Mouse (Mus musculus): ENCODE results near the gene Ppp1r14d. TPM values are rescaled to one million over a fixed set of nuclear protein-coding genes. Genes with fewer than 3 reads are reported as not detected.
A peak's percentile ranks its signal among the peaks of the same experiment; 100 is the strongest.

The Ppp1r14d gene
- polyA plus RNA-seq, 1 experiment from 2014 or later, result not detected

- WGBS, result 9% methylated on average over 25 of the region's 25 CpGs
- Histone ChIP-seq H3K27me3 (peaks cover 68% of the 10 kb centered on the region), H3K36me3 (no peaks in the 10 kb centered on the region), H3K9ac (0 out of 2 replicates have a peak overlapping the region, but pooled peaks have one; percentile 8), H3K4me3 (peak overlapping the region; percentile 51), H3K4me1 (peaks cover 12% of the 10 kb centered on the region), H3K4me2 (peak overlapping the region; percentile 89), H3K27ac (peak overlapping the region; percentile 70), H3K9me3 (no peaks in the 10 kb centered on the region)
- ATAC-seq (ENCODE audit: insufficient number of reproducible peaks, low FRiP score, low TSS enrichment, low read depth), result no peak
These were observed 7.0 kb upstream of the Ppp1r14d start for GRCm38 (mm10) chr2:119236682-119237209.

GRCm38 (mm10) chr2:119209176-119209507, 20.6 kb downstream of the Ppp1r14d start:
- Histone ChIP-seq H3K4me3 (peak overlapping the region; percentile 81), H3K4me2 (peak overlapping the region; percentile 62), H3K4me1 (peaks cover 12% of the 10 kb centered on the region), H3K9ac (peak overlapping the region; percentile 76), H3K27me3 (no peaks in the 10 kb centered on the region), H3K36me3 (peaks cover 34% of the 10 kb centered on the region), H3K9me3 (no peaks in the 10 kb centered on the region), H3K27ac (peak overlapping the region; percentile 63; the same call in 1 of the 2 replicates)
- WGBS, result under 1% methylated on average over 13 of the region's 13 CpGs
- ATAC-seq (ENCODE audit: insufficient number of reproducible peaks, low FRiP score, low TSS enrichment, low read depth), result no peak

GRCm38 (mm10) chr2:119208344-119209175, 21.1 kb downstream of the Ppp1r14d start, which contains the start of the genes Zfyve19 and Dnajc17:
Zfyve19 (plus strand) TSS chr2:119208617.
Dnajc17 (minus strand) TSS chr2:119208795.
- H3K4me1 ChIP-seq, result peaks cover 12% of the 10 kb centered on the region
- no peaks in the 10 kb centered on the region for H3K9me3 ChIP-seq
- peak within 1 kb of the TSS; percentile 62 for H3K4me2 ChIP-seq
- H3K4me3 ChIP-seq, result peak within 1 kb of the TSS; percentile 81
- peak within 1 kb of the TSS; percentile 93 for H3K27ac ChIP-seq
- WGBS, result under 1% methylated on average over 51 of the region's 51 CpGs
- H3K36me3 ChIP-seq, result peaks cover 31% of the 10 kb centered on the region
- peak within 1 kb of the TSS; percentile 76 for H3K9ac ChIP-seq
- no peaks in the 10 kb centered on the region for H3K27me3 ChIP-seq
- peak; percentile 97 for ATAC-seq (ENCODE audit: insufficient number of reproducible peaks, low FRiP score, low TSS enrichment, low read depth)

- Histone ChIP-seq H3K4me3 (peak overlapping the region; percentile 81), H3K27ac (peak overlapping the region; percentile 93), H3K27me3 (no peaks in the 10 kb centered on the region), H3K4me1 (peaks cover 12% of the 10 kb centered on the region), H3K4me2 (peak overlapping the region; percentile 62), H3K36me3 (peaks cover 27% of the 10 kb centered on the region), H3K9me3 (no peaks in the 10 kb centered on the region), H3K9ac (peak overlapping the region; percentile 48)
- ATAC-seq (ENCODE audit: insufficient number of reproducible peaks, low FRiP score, low TSS enrichment, low read depth), result no peak
- WGBS, result 18% methylated on average over 6 of the region's 6 CpGs
These were observed 21.8 kb downstream of the Ppp1r14d start for GRCm38 (mm10) chr2:119207961-119208343.

- 65% methylated on average over 4 of the region's 4 CpGs for WGBS
These were observed 25.7 kb downstream of the Ppp1r14d start for GRCm38 (mm10) chr2:119203871-119204460.

GRCm38 (mm10) chr2:119202914-119203453, 26.7 kb downstream of the Ppp1r14d start:
- H3K27ac ChIP-seq, result peak overlapping the region; percentile 57
- no peaks in the 10 kb centered on the region for H3K36me3 ChIP-seq
- H3K4me3 ChIP-seq, result no peak overlapping the region
- no peaks in the 10 kb centered on the region for H3K27me3 ChIP-seq
- no peak overlapping the region for H3K4me2 ChIP-seq
- no peaks in the 10 kb centered on the region for H3K9me3 ChIP-seq
- WGBS, result 47% methylated on average over 5 of the region's 5 CpGs
- no peak for ATAC-seq (ENCODE audit: insufficient number of reproducible peaks, low FRiP score, low TSS enrichment, low read depth)
- no peak overlapping the region for H3K9ac ChIP-seq
- H3K4me1 ChIP-seq, result peaks cover 17% of the 10 kb centered on the region

More at GRCm38 (mm10) chr2:119203871-119204460, 25.7 kb downstream of the Ppp1r14d start:
- Histone ChIP-seq H3K4me1 (peaks cover 10% of the 10 kb centered on the region), H3K9me3 (no peaks in the 10 kb centered on the region), H3K27me3 (no peaks in the 10 kb centered on the region), H3K4me2 (no peak overlapping the region), H3K27ac (no peak overlapping the region), H3K9ac (no peak overlapping the region), H3K36me3 (no peaks in the 10 kb centered on the region), H3K4me3 (no peak overlapping the region)
- no peak for ATAC-seq (ENCODE audit: insufficient number of reproducible peaks, low FRiP score, low TSS enrichment, low read depth)

GRCm38 (mm10) chr2:119198934-119199333, 30.8 kb downstream of the Ppp1r14d start:
- H3K9ac ChIP-seq, result no peak overlapping the region
- no peaks in the 10 kb centered on the region for H3K27me3 ChIP-seq
- H3K9me3 ChIP-seq, result no peaks in the 10 kb centered on the region
- H3K36me3 ChIP-seq, result no peaks in the 10 kb centered on the region
- H3K27ac ChIP-seq, result 0 out of 2 replicates have a peak overlapping the region, but pooled peaks have one; percentile 19
- WGBS, result 39% methylated on average over 3 of the region's 3 CpGs
- H3K4me3 ChIP-seq, result no peak overlapping the region
- H3K4me2 ChIP-seq, result no peak overlapping the region
- H3K4me1 ChIP-seq, result peaks cover 25% of the 10 kb centered on the region
- ATAC-seq (ENCODE audit: insufficient number of reproducible peaks, low FRiP score, low TSS enrichment, low read depth), result no peak

- H3K4me3 ChIP-seq, result no peak overlapping the region
- H3K4me1 ChIP-seq, result peaks cover 25% of the 10 kb centered on the region
- H3K4me2 ChIP-seq, result no peak overlapping the region
- WGBS, result 52% methylated on average over 1 of the region's 1 CpGs
- H3K27me3 ChIP-seq, result no peaks in the 10 kb centered on the region
- no peak overlapping the region for H3K9ac ChIP-seq
- H3K9me3 ChIP-seq, result no peaks in the 10 kb centered on the region
- H3K36me3 ChIP-seq, result no peaks in the 10 kb centered on the region
- no peak for ATAC-seq (ENCODE audit: insufficient number of reproducible peaks, low FRiP score, low TSS enrichment, low read depth)
- no peak overlapping the region for H3K27ac ChIP-seq
These were observed 31.7 kb downstream of the Ppp1r14d start for GRCm38 (mm10) chr2:119198049-119198448.

- Histone ChIP-seq H3K36me3 (no peaks in the 10 kb centered on the region), H3K4me2 (no peak overlapping the region), H3K4me3 (no peak overlapping the region), H3K27me3 (no peaks in the 10 kb centered on the region), H3K9ac (no peak overlapping the region), H3K9me3 (no peaks in the 10 kb centered on the region), H3K4me1 (peaks cover 25% of the 10 kb centered on the region), H3K27ac (no peak overlapping the region)
- ATAC-seq (ENCODE audit: insufficient number of reproducible peaks, low FRiP score, low TSS enrichment, low read depth), result no peak
- WGBS, result 79% methylated on average over 1 of the region's 1 CpGs
These were observed 32.2 kb downstream of the Ppp1r14d start for GRCm38 (mm10) chr2:119197493-119197892.

- Histone ChIP-seq H3K9ac (no peak overlapping the region), H3K4me3 (no peak overlapping the region), H3K9me3 (no peaks in the 10 kb centered on the region), H3K36me3 (no peaks in the 10 kb centered on the region), H3K4me2 (no peak overlapping the region), H3K4me1 (peaks cover 25% of the 10 kb centered on the region), H3K27ac (peak overlapping the region; percentile 24; the same call in 1 of the 2 replicates), H3K27me3 (no peaks in the 10 kb centered on the region)
- WGBS, result 13% methylated on average over 4 of the region's 4 CpGs
- no peak for ATAC-seq (ENCODE audit: insufficient number of reproducible peaks, low FRiP score, low TSS enrichment, low read depth)
These were observed 33.2 kb downstream of the Ppp1r14d start for GRCm38 (mm10) chr2:119196316-119197108.

GRCm38 (mm10) chr2:119194140-119194539, 35.6 kb downstream of the Ppp1r14d start:
- H3K9ac ChIP-seq, result no peak overlapping the region
- no peak overlapping the region for H3K4me2 ChIP-seq
- H3K27me3 ChIP-seq, result no peaks in the 10 kb centered on the region
- WGBS, result 62% methylated on average over 5 of the region's 5 CpGs
- no peaks in the 10 kb centered on the region for H3K9me3 ChIP-seq
- no peak for ATAC-seq (ENCODE audit: insufficient number of reproducible peaks, low FRiP score, low TSS enrichment, low read depth)
- H3K36me3 ChIP-seq, result no peaks in the 10 kb centered on the region
- H3K27ac ChIP-seq, result no peak overlapping the region
- peaks cover 25% of the 10 kb centered on the region for H3K4me1 ChIP-seq
- no peak overlapping the region for H3K4me3 ChIP-seq

Measured in limb, embryonic 15.5 days (tissue).